Mouse (Mus musculus): ENCODE results near the gene Bicc1.
A peak's percentile ranks its signal among the peaks of the same experiment; 100 is the strongest.

Bicc1 gene

DNA sequence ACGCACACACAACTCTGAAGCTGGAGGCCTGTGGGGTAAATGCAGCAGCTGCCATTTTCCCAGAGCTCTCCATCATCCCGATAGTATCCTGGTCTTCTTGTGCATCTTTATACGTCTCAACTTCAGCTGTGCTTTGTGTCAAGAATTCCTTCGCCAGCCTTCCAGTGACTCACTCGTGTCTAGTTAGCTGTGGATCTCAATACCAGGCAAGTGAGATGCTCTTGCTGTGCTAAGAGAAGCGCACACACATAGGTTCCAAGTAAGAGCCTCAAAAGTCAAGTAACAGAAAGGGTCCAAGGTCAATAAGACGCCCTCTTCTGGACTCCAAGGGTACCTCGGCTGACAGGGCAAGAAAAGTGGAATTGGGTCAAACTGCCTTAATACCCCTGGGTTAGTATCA is 37.0 kb downstream of the Bicc1 start:
- no peak for DNase-seq (ENCODE audit: low spot score in 2 of 2)

DNA sequence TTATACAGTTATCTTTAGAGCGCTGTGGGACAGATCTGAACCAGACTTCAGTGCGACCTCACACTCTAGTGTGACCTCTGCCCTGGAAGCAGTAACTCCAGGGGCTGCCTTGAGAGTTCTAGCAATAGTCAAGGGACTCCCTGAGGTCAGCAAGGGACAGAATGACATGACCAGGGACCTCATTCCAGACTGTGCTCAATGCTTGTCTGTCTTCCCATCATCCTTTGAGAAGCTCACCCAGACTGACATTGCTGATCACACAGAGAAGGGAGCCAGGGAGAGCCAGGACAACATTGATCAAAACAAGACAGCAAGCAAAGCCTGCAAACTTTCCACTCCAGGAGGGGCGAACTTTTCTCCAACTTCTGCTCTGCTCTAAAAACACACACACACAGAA is 38.7 kb downstream of the Bicc1 start:
- no peak for DNase-seq (ENCODE audit: low spot score in 2 of 2)

DNA sequence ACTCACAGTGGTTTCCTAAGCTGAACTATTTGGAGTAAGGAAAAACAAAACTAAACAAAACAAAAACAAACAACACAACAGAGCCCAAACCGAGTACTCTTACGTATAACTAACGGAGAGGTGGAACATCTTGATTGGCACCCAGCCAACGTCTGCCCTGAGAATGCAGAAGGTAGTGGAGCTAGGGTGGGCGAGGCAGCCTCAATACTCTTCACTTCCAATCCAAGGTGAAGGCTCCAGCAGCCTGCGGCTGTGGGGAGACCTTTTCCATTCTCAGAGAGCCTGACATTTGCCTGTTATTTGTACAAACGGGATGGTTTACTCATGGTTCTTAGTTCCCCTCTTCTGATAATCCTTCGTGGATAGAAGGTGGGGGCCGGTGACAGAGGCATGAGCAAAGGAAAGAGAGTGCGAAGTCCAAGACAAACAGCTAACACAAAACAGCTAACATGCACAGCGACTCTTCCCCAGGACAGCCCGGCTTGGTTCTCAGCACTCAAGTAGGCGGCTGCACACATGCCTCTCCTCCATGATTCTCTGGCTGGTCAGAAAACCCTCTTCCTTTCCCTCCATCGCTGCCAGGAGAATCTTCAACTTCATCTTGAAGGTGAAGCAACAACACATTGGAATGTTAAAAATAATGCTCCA is 39.3 kb downstream of the Bicc1 start:
- DNase-seq (ENCODE audit: low spot score in 2 of 2), result no peak

GRCm38 (mm10) chr10:71119120-71119847 is 40.2 kb downstream of the Bicc1 start:
- no peak for DNase-seq (ENCODE audit: low spot score in 2 of 2)

DNA sequence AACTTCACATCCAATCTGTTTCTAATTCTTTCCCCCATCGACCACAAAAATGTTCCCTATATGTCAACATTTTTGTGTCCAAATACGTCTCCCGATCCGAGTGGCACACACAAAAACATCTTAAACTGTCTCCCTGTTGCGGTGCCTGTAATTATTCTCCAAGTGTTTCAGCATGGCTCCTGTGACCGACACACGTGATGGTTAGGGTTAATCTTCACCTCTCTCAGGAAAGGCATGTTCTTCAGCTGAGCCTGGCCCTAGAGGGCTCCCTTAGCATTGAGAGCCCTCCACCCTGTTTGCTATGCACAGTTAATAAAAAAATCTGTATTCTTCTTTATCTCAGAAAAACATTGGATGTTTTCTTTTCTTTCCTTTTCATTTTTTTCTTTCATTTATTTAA is 41.7 kb downstream of the Bicc1 start:
- DNase-seq (ENCODE audit: low spot score in 2 of 2), result no peak

- DNase-seq (ENCODE audit: low spot score in 2 of 2), result peak; percentile 20 to 21
These were observed 45.1 kb downstream of the Bicc1 start for GRCm38 (mm10) chr10:71114260-71114920.

GRCm38 (mm10) chr10:71106491-71107205 is 52.9 kb downstream of the Bicc1 start:
- no peak for DNase-seq (ENCODE audit: low spot score in 2 of 2)

DNA sequence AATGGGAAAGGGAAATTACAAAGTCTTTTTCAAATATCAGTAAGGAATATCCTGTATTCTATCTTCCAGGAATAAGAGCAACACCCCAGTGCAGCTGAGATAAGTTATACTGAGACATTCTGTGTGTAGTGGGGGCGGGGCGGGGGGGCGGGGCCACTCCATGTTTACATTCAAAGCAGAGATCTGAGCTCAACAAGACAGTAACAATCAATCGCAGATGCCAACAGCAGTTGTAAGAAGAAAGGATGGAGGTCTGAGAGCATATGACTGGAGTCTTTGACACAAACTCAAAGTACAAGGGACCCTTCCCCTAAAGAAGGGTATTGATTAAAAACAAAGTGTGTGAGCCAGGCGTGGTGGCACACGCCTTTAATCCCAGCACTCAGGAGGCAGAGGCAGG is 54.7 kb downstream of the Bicc1 start:
- DNase-seq (ENCODE audit: low spot score in 2 of 2), result no peak

GRCm38 (mm10) chr10:71100815-71101499 is 58.5 kb downstream of the Bicc1 start:
- no peak for DNase-seq (ENCODE audit: low spot score in 2 of 2)

DNA sequence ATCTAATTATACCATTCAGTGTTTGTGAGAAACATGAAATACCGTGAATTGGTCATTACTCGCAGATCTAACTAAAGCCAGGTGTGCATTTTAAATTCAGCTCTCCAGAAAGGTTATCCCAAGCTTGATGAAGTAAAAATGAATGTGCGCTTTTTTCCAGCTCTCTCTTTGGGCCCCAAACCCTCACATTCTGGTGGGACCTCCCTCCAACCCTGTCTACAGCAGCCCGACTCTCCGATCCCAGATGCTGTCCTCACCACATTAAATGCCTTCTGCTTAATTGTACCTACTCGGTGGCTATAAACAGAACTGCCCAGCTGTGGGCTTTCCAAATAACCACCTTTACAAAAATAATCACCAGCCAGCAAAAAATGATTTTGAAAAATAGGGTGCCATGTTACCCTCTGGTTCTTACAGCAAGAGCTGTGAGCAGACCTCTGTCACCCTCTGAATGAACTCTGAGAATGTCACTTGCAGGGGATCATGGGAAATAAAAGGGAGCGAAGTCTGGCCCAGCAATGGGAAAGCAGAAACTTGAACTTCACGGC is 64.7 kb downstream of the Bicc1 start:
- no peak for DNase-seq (ENCODE audit: low spot score in 2 of 2)

- no peak for DNase-seq (ENCODE audit: low spot score in 2 of 2)
These were observed 66.2 kb downstream of the Bicc1 start for GRCm38 (mm10) chr10:71093312-71093711.

DNA sequence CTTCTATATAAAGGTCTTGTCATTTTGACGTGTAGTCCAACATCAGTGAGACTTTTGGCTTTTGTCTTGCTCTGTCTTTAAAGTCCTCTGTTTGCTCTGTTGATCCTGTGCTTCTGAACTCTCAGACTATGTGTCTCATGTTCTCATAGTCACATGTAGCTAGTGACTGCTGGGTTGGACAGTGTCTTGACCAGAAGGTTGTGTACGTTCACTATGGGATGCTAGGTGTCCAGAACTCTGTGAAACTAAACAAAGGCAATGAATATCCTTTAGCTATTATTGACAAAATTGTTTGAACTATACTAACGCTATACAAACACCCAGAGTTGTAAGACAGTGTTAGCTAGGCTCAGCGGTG is 72.2 kb downstream of the Bicc1 start:
- DNase-seq (ENCODE audit: low spot score in 2 of 2), result no peak

DNA sequence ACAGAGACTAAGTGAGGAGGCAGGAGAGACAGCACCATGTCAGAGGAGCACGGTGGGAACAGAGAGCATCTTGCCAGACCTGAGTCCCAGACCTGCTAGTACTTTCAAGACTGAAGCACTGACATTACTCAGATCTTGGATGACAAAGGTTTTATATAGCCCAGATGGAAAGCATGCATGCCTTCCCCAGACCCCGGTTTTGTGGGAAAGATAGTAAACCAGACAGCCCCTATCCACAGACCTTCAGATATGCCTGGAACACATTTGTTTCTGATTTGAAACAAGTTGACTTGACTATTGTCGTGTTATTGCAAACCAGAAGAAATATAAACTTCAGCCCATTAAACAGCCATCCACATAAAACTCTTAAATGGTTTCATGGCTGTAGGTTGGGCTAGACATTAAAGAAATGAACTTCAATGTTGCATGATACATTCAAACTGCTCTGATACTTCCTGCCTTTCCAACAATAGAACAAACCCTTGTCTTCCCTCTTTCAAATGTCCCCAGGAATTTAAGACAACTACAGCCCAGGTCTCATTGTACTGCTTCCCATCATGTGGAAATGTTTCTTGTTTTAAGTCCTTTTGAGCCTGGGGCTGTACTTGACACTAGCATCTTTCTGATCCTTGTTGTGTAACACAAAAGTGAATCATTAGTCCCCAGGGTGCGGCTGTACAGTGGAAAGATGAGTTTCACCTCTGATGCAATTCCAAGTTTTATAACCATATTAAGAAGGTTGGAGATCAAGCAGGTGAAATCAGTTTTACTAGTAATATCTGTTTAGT is 72.7 kb downstream of the Bicc1 start:
- DNase-seq (ENCODE audit: low spot score in 2 of 2), result no peak

- DNase-seq (ENCODE audit: low spot score in 2 of 2), result no peak
These were observed 76.5 kb downstream of the Bicc1 start for GRCm38 (mm10) chr10:71082986-71083385.

GRCm38 (mm10) chr10:71078856-71079255 is 80.6 kb downstream of the Bicc1 start:
- no peak for DNase-seq (ENCODE audit: low spot score in 2 of 2)

- DNase-seq (ENCODE audit: low spot score in 2 of 2), result no peak
These were observed 94.5 kb downstream of the Bicc1 start for GRCm38 (mm10) chr10:71065009-71065408.

DNA sequence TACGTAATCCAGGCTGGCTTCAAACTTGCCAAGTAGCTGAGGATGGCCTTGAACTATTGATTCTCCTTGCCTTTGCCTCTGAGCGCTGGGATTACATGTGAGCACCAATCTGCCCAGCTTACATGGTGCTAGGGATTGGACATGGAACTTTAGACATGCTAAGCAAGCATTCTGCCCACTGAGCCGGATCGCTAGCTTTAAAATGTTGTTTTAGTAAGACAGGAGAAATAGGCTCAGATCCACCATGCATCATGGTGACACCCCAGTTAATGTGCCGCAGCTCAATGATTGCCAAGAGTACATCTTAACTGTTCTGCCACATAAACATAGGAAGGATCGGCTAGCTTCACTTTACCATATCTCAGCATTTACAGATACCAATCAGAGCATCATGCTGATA is 94.9 kb downstream of the Bicc1 start:
- DNase-seq (ENCODE audit: low spot score in 2 of 2), result no peak

DNA sequence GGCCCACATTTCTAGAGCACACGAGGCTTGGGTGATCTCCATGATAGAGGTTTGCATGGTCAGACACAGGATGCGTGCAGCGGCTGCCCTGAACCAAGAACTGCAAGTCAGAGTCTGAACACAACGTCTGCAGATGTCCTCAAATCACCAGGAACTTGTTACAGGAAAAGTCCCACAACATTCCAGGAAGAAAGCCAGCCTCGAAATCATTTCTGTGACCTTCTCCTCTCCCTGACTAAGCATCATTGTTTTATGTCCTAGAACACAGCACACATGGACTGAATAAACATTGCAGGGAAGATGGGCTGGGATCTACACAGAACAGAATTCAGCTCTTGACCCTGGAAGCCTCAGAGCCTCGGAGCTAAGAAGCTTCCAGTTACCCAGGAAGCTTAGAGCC is 97.3 kb downstream of the Bicc1 start:
- no peak for DNase-seq (ENCODE audit: low spot score in 2 of 2)

DNA sequence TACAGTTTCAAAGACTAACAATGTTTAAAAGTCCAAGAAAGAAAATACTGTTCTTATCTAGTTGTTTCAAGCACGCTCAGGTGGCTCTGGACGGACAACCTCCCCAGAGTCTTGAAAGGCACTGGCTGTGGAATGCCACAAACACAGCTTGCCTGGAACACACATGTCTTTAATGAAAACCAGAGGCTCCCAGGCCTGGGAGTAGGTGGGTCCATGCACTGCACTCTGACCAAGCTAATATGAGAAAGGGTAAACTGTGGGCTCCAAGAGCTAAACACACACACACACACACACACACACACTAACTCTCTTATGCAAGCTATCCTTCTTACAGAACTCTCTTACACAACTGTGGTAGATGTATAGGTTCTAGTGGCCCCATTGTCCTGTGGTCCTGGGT is 99.2 kb downstream of the Bicc1 start:
- DNase-seq (ENCODE audit: low spot score in 2 of 2), result no peak

DNA sequence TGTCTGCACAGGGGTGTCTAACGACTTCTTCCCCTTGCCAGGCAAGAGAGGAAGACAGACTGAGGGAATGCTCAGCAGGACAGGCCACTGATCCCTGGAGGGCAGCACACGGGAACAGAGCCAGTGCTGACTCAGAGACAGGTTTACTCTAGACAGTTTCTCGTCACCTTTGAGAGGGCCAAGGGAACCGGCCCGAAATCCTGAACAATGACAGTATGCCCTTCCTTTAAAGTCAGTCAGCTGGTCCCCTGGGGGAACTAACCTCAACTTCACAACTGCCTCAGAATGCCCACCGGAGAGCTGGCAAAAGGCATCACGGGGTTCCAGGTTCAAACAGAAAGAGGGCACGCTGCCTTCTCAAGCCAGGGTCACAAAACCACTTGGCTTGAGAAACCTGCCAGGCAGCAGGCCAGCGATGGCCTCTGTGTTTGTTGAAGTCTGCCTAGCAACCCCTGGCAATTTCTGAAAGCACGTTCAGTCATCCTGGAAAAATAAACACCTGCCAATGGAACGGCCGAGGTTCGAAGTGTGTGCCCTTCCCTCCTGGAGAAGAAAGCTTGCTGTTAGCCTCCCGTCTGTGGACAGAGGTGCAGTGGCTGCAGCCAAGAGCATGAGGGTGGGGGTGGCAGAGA is 100.8 kb downstream of the Bicc1 start:
- DNase-seq (ENCODE audit: low spot score in 2 of 2), result no peak

Data from right cerebral cortex, adult 2 months (tissue).